Mouse (Mus musculus) midbrain, embryonic 16.5 days (tissue): ENCODE measurements around the gene Fahd1. TPM values are rescaled to one million over a fixed set of nuclear protein-coding genes. Genes with fewer than 3 reads are reported as not detected.

Experiments
- ATAC-seq: fragments of 200-750 bp; cut with Nextera tagmentation; 2 replicates; pipeline ENCODE4 v1.8.0; 2017; ENCODE audit warnings: moderate TSS enrichment
- H3K27ac ChIP-seq: fragments of 300-500 bp; sonication (generic); 2 replicates; pipeline ENCODE4 v1.5.1; 2014; ENCODE audit warnings: mild to moderate bottlenecking, low read length, mixed read lengths
- H3K27me3 ChIP-seq: fragments of 300-500 bp; sonication (generic); 2 replicates; pipeline ENCODE4 v1.6.1; 2014; ENCODE audit warnings: low read depth, low read length, mixed read lengths; ENCODE audit not compliant: control insufficient read depth, insufficient read depth
- H3K36me3 ChIP-seq: fragments of 300-500 bp; sonication (generic); 2 replicates; pipeline ENCODE4 v1.6.1; 2014; ENCODE audit warnings: mild to moderate bottlenecking, low read length, moderate library complexity, mixed read lengths; ENCODE audit not compliant: control insufficient read depth, insufficient read depth
- H3K4me1 ChIP-seq: fragments of 300-500 bp; sonication (generic); 2 replicates; pipeline ENCODE4 v1.6.1; 2014; ENCODE audit warnings: mild to moderate bottlenecking, low read length, mixed read lengths; ENCODE audit not compliant: control insufficient read depth, insufficient read depth
- H3K4me2 ChIP-seq: fragments of 300-500 bp; sonication (generic); 2 replicates; pipeline ENCODE4 v1.6.1; 2014; ENCODE audit warnings: mild to moderate bottlenecking, low read length, mixed read lengths
- H3K4me3 ChIP-seq: fragments of 300-500 bp; sonication (generic); 2 replicates; pipeline ENCODE4 v1.5.1; 2014; ENCODE audit warnings: low read depth, mild to moderate bottlenecking, low read length, moderate library complexity, mixed read lengths
- H3K9ac ChIP-seq: fragments of 300-500 bp; sonication (generic); 2 replicates; pipeline ENCODE4 v1.6.1; 2014; ENCODE audit warnings: low read depth, low read length, mixed read lengths
- H3K9me3 ChIP-seq: fragments of 300-500 bp; sonication (generic); replicated peaks from 2 replicates; pipeline ENCODE4 v1.6.1; 2014; ENCODE audit warnings: mild to moderate bottlenecking, low read length, mixed read lengths; ENCODE audit not compliant: control insufficient read depth, poor library complexity, severe bottlenecking
- WGBS: fragments of 180-500 bp; shearing (Covaris S2); extraction: QIAGEN DNeasy Blood & Tissue Kit; methylation state at CpG from one replicate; pipeline ENCODE4 v1.1.7; 2014; 5-methylcytosine and 5-hydroxymethylcytosine counted together
- polyA plus RNA-seq: library from polyadenylated mRNA; unstranded; fragments of >200 nt; fragmentation: Nextera tagmentation; extraction: Ambion mirVana; gene quantifications from 2 replicates; pipeline ENCODE4 v1.2.1, GENCODE M21; 2015

The Fahd1 gene
- polyA plus RNA-seq, 1 experiment from 2014 or later: 20.2 TPM

GRCm38 (mm10) chr17:24803952-24804951 is 45.9 kb downstream of the Fahd1 start, which contains the start of gene Meiob:
TSS of gene Meiob (plus strand) at chr17:24804289.
- ATAC-seq: peak; percentile 48; the same call in 1 of the 2 replicates
- Histone ChIP-seq H3K4me3 (peak within 1 kb of the TSS; percentile 59), H3K4me2 (peak within 1 kb of the TSS; percentile 75), H3K9me3 (no peaks in the 10 kb centered on the region), H3K27ac (no peak within 1 kb of the TSS), H3K9ac (peak within 1 kb of the TSS; percentile 70), H3K4me1 (no peaks in the 10 kb centered on the region; the same call in 1 of the 2 replicates), H3K27me3 (peaks cover 20% of the 10 kb centered on the region), H3K36me3 (no peaks in the 10 kb centered on the region)
- WGBS: 1% methylated on average over 63 of the region's 71 CpGs

- 51% methylated on average over 3 of the region's 3 CpGs for WGBS
- no peaks in the 10 kb centered on the region for H3K36me3 ChIP-seq
- H3K9ac ChIP-seq: no peak overlapping the region
- peaks cover 7% of the 10 kb centered on the region for H3K27me3 ChIP-seq
- no peaks in the 10 kb centered on the region for H3K9me3 ChIP-seq
- H3K27ac ChIP-seq: no peak overlapping the region
- no peaks in the 10 kb centered on the region; the same call in 1 of the 2 replicates for H3K4me1 ChIP-seq
- H3K4me2 ChIP-seq: no peak overlapping the region
- no peak overlapping the region for H3K4me3 ChIP-seq
- no peak for ATAC-seq
Measured at GRCm38 (mm10) chr17:24800524-24800923, 49.6 kb downstream of the Fahd1 start.

- no peak for ATAC-seq
- H3K36me3 ChIP-seq: no peaks in the 10 kb centered on the region
- no peak overlapping the region for H3K27ac ChIP-seq
- no peaks in the 10 kb centered on the region for H3K9me3 ChIP-seq
- H3K27me3 ChIP-seq: 0 out of 2 replicates have a peak, but pooled peaks cover 2% of the 10 kb centered on the region
- no peak overlapping the region for H3K9ac ChIP-seq
- no peak overlapping the region for H3K4me3 ChIP-seq
- 88% methylated on average over 4 of the region's 4 CpGs for WGBS
- H3K4me1 ChIP-seq: no peaks in the 10 kb centered on the region; the same call in 1 of the 2 replicates
- H3K4me2 ChIP-seq: no peak overlapping the region
Measured at GRCm38 (mm10) chr17:24799476-24799875, 50.7 kb downstream of the Fahd1 start.

Other genes with a start within 250 kb of the Fahd1 start
- 72.4 and 85.0 TPM in 2 replicates for gene Tsc2, start 217.7 kb downstream of the Fahd1 start, polyA plus RNA-seq
- 9.8 and 10.0 TPM in 2 replicates for gene Nthl1, start 217.7 kb downstream of the Fahd1 start, polyA plus RNA-seq
- 43.3 and 43.7 TPM in 2 replicates for gene Slc9a3r2, start 200.0 kb downstream of the Fahd1 start, polyA plus RNA-seq
- gene Npw, start 191.9 kb downstream of the Fahd1 start, polyA plus RNA-seq: 0.36 and 0.90 TPM in 2 replicates
- 19.7 and 20.3 TPM in 2 replicates for gene Zfp598, start 180.7 kb downstream of the Fahd1 start, polyA plus RNA-seq
- 266 and 303 TPM in 2 replicates for gene Syngr3, start 160.4 kb downstream of the Fahd1 start, polyA plus RNA-seq
- gene Gfer, start 154.2 kb downstream of the Fahd1 start, polyA plus RNA-seq: 33.7 and 40.8 TPM in 2 replicates
- gene Noxo1, start 154.1 kb downstream of the Fahd1 start, polyA plus RNA-seq: 1.9 and 2.2 TPM in 2 replicates
- 61.8 and 69.2 TPM in 2 replicates for gene Tbl3, start 142.7 kb downstream of the Fahd1 start, polyA plus RNA-seq
- gene Rnf151, start 132.3 kb downstream of the Fahd1 start, polyA plus RNA-seq: 0.28 TPM in 1 of 2 replicates, not detected in the other
- 657 and 682 TPM in 2 replicates for gene Rps2, start 132.2 kb downstream of the Fahd1 start, polyA plus RNA-seq
- gene Ndufb10, start 125.9 kb downstream of the Fahd1 start, polyA plus RNA-seq: 264 and 289 TPM in 2 replicates
- not detected in 2 replicates for gene Rpl3l, start 122.5 kb downstream of the Fahd1 start, polyA plus RNA-seq
- gene Msrb1, start 113.7 kb downstream of the Fahd1 start, polyA plus RNA-seq: 14.9 and 17.5 TPM in 2 replicates
- gene Hs3st6, start 97.4 kb downstream of the Fahd1 start, polyA plus RNA-seq: not detected in 2 replicates
- gene Meiob, start 46.1 kb downstream of the Fahd1 start, polyA plus RNA-seq: not detected in 2 replicates
- 62.9 and 72.2 TPM in 2 replicates for gene Hagh, start 10.2 kb downstream of the Fahd1 start, polyA plus RNA-seq
- gene Igfals, start 15.6 kb upstream of the Fahd1 start, polyA plus RNA-seq: not detected in 2 replicates
- gene Nubp2, start 36.0 kb upstream of the Fahd1 start, polyA plus RNA-seq: 54.3 and 54.7 TPM in 2 replicates
- 85.8 and 90.5 TPM in 2 replicates for gene Spsb3, start 36.3 kb upstream of the Fahd1 start, polyA plus RNA-seq
- gene Eme2, start 44.7 kb upstream of the Fahd1 start, polyA plus RNA-seq: 28.6 and 28.8 TPM in 2 replicates
- 72.9 and 77.2 TPM in 2 replicates for gene Mrps34, start 44.8 kb upstream of the Fahd1 start, polyA plus RNA-seq
- gene Nme3, start 46.1 kb upstream of the Fahd1 start, polyA plus RNA-seq: 79.7 and 88.6 TPM in 2 replicates
- 100 and 104 TPM in 2 replicates for gene Mapk8ip3, start 86.6 kb upstream of the Fahd1 start, polyA plus RNA-seq
- 86.2 and 100 TPM in 2 replicates for gene Jpt2, start 110.3 kb upstream of the Fahd1 start, polyA plus RNA-seq
- gene Cramp1l, start 165.4 kb upstream of the Fahd1 start, polyA plus RNA-seq: 4.6 and 5.3 TPM in 2 replicates
- gene Ift140, start 165.7 kb upstream of the Fahd1 start, polyA plus RNA-seq: 18.8 and 20.1 TPM in 2 replicates
- gene Tmem204, start 233.2 kb upstream of the Fahd1 start, polyA plus RNA-seq: 10.3 and 11.1 TPM in 2 replicates